Mouse (Mus musculus) intestine, embryonic 16.5 days (tissue): ENCODE data around the gene Col27a1. TPM values are rescaled to one million over a fixed set of nuclear protein-coding genes. Genes with fewer than 3 reads are reported as not detected.

ENCODE experiments used
- ATAC-seq: fragments of 200-750 bp; cut with Nextera tagmentation; 2 replicates; pipeline ENCODE4 v1.8.0; 2017; ENCODE audit warnings: moderate TSS enrichment, moderate library complexity
- H3K27ac ChIP-seq: fragments of 300-500 bp; sonication (generic); 2 replicates; pipeline ENCODE4 v1.5.1; 2014; ENCODE audit warnings: mild to moderate bottlenecking, low read length
- H3K27me3 ChIP-seq: fragments of 300-500 bp; sonication (generic); replicated peaks from 2 replicates; pipeline ENCODE4 v1.6.1; 2014; ENCODE audit warnings: low read length, control low read depth, mixed read lengths; ENCODE audit not compliant: control insufficient read depth, insufficient read depth
- H3K36me3 ChIP-seq: fragments of 300-500 bp; sonication (generic); 2 replicates; pipeline ENCODE4 v1.6.1; 2014; ENCODE audit warnings: low read length, control low read depth; ENCODE audit not compliant: control insufficient read depth, insufficient read depth
- H3K4me1 ChIP-seq: fragments of 300-500 bp; sonication (generic); 2 replicates; pipeline ENCODE4 v1.6.1; 2014; ENCODE audit warnings: low read length, control low read depth, mixed read lengths; ENCODE audit not compliant: control insufficient read depth, insufficient read depth
- H3K4me2 ChIP-seq: fragments of 300-500 bp; sonication (generic); 2 replicates; pipeline ENCODE4 v1.6.1; 2014; ENCODE audit warnings: low read depth, low read length, control low read depth
- H3K4me3 ChIP-seq: fragments of 300-500 bp; sonication (generic); 2 replicates; pipeline ENCODE4 v1.5.1; 2014; ENCODE audit warnings: mild to moderate bottlenecking, low read length
- H3K9ac ChIP-seq: fragments of 300-500 bp; sonication (generic); 2 replicates; pipeline ENCODE4 v1.6.1; 2014; ENCODE audit warnings: low read depth, low read length
- H3K9me3 ChIP-seq: fragments of 300-500 bp; sonication (generic); 2 replicates; pipeline ENCODE4 v1.6.1; 2016; ENCODE audit warnings: low read length, control low read depth; ENCODE audit not compliant: control insufficient read depth
- WGBS: fragments of 180-500 bp; shearing (Covaris S2); extraction: QIAGEN DNeasy Blood & Tissue Kit; methylation state at CpG from one replicate; pipeline ENCODE4 v1.1.7; 2014; 5-methylcytosine and 5-hydroxymethylcytosine counted together
- polyA plus RNA-seq: library from polyadenylated mRNA; unstranded; fragments of >200 nt; fragmentation: Nextera tagmentation; extraction: Ambion mirVana; gene quantifications from 2 replicates; pipeline ENCODE4 v1.2.1, GENCODE M21; 2015

Gene Col27a1
- polyA plus RNA-seq: 8.1 and 9.6 TPM in 2 replicates

DNA sequence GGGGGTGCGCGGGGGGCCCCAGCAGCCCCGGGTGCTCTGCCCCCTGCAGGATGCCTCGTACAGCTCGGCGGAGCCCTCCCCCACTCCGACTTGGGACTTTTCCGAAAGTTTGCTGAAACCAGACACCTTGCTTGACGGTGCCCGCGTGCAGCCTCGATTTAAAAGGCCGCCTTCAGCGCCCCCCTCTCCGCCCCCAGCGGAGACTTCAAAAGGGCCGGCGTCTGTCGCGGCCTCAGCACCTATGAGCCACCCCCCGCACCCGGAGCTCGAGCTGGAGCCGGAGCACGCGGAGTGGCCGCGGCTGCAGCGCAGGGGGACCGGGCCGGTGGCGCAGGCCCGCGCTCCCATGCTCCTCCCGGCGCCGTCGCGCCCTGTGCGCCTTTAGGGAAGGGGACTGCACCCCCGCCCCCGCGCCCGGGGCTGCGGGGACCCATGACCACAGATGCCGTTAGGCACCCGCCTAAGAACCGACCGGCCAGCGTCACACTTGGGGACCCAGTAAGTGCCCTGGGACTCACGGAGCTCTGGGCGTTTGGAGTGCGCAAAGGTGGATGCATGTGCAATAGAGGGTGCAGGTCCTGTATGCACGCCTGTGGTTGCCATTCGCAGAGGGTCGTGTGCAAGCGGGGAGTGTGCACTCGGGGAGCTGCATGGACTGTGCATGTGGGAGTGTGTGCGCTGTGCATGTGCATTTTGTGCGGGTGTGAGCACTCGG, at the start of gene Col27a1:
Gene Col27a1, plus strand, starts transcription at position 98 of the 715 bp plus-strand sequence.
- H3K27me3 ChIP-seq: no peaks in the 10 kb centered on the region
- H3K4me3 ChIP-seq: peak within 1 kb of the TSS; percentile 82
- no peak within 1 kb of the TSS for H3K27ac ChIP-seq
- under 1% methylated on average over 58 of the region's 61 CpGs for WGBS
- H3K4me1 ChIP-seq: peaks cover 20% of the 10 kb centered on the region
- ATAC-seq: peak; percentile 35
- peak within 1 kb of the TSS; percentile 98 for H3K4me2 ChIP-seq
- no peaks in the 10 kb centered on the region for H3K36me3 ChIP-seq
- no peaks in the 10 kb centered on the region for H3K9me3 ChIP-seq
- peak within 1 kb of the TSS; percentile 68 for H3K9ac ChIP-seq

DNA sequence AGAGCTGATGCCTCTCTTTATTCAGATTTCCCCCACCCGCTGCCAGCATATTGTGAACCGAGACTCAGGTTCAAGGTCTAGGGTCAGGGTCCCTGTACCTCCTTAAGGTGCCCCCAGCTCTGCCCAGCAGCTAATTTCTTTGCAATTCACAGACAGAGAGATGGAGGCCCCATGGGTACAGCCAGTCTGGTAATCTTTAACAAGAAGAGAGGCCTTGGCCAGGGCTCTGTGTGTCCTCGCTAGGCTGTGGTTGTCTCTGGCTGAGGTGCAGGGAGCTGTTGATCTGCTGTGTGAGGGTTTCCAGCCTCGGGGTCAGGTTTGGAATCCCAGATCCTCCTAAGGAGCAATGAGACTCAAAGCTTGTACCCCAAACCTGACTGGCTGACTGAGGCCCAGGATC, 48.2 kb upstream of the Col27a1 start:
- Histone ChIP-seq H3K27me3 (no peaks in the 10 kb centered on the region), H3K9ac (no peak overlapping the region), H3K9me3 (no peaks in the 10 kb centered on the region), H3K4me1 (peaks cover 21% of the 10 kb centered on the region), H3K4me2 (peak overlapping the region; percentile 26), H3K4me3 (no peak overlapping the region; the same call in 1 of the 2 replicates), H3K27ac (peak overlapping the region; percentile 78), H3K36me3 (no peaks in the 10 kb centered on the region)
- peak; percentile 72 for ATAC-seq
- WGBS: 72% methylated on average over 4 of the region's 4 CpGs

DNA sequence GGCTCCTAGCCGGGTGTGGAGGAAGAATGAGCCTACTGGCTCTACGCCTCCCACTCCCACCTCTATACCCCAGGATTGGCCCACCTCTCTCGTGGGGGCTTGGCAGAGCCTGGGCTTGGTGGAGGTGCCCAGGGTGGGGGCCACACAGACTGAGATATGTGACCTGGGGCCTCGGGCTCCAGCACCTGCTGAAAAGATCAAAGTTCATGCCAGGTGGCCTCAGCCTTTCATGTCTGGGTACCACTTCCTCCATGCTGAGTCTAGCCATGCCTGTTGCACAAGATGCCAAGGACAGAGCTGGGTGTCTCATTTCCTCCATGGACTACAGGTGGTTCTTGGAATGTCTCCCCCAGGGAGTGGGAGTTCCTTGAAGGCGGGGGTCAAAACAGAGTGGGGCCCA, 47.5 kb upstream of the Col27a1 start:
- 72% methylated on average over 5 of the region's 5 CpGs for WGBS
- Histone ChIP-seq H3K27ac (peak overlapping the region; percentile 78), H3K4me1 (peaks cover 21% of the 10 kb centered on the region), H3K9ac (no peak overlapping the region), H3K4me3 (no peak overlapping the region; the same call in 1 of the 2 replicates), H3K9me3 (no peaks in the 10 kb centered on the region), H3K36me3 (no peaks in the 10 kb centered on the region), H3K27me3 (no peaks in the 10 kb centered on the region), H3K4me2 (peak overlapping the region; percentile 21)
- ATAC-seq: peak; percentile 62

DNA sequence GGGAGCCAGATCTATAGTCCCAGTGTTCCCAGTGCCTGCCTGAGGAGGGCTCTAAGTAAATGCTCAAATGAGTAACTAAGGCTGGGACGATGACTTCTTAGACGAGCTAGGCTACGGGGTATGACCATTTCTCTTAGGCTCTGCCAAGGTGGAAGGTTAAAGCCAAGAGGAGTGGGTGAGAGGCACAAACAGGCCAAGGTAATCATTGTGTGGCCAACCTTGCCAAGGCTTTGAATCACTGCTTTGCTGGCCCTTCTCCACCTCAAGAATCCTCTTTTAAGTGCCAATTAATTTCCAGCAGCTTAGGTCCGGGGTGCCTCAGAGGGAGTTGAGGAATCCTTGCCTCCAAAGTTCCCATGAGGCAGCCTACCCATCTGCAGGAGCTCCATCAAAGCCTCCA, 43.7 kb upstream of the Col27a1 start:
- H3K9me3 ChIP-seq: no peaks in the 10 kb centered on the region
- peaks cover 21% of the 10 kb centered on the region for H3K4me1 ChIP-seq
- peak overlapping the region; percentile 69 for H3K9ac ChIP-seq
- peak overlapping the region; percentile 52 for H3K4me2 ChIP-seq
- no peak overlapping the region for H3K27ac ChIP-seq
- ATAC-seq: no peak
- 79% methylated on average over 4 of the region's 4 CpGs for WGBS
- no peaks in the 10 kb centered on the region for H3K36me3 ChIP-seq
- H3K4me3 ChIP-seq: peak overlapping the region; percentile 50
- H3K27me3 ChIP-seq: no peaks in the 10 kb centered on the region

DNA sequence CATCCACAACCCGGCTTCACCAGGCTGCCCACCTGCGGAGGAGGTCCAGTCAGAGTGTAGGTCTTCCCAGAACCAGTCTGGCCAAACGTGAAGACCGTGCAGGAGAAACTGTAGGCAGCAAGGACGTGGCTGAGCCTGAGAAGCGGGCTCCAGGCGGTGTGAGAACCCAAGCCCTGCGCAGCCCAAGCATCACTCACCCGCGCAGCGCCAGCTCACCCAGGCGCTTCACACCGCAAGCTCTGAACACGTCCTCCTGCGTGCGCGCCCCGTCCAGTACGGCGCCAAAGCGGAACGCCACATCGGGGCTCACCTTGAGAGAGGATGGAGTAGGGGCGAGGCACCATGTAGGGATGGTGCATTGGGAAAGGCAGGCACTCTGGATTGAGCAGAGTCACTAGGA, 42.7 kb upstream of the Col27a1 start:
- Histone ChIP-seq H3K36me3 (no peaks in the 10 kb centered on the region), H3K9me3 (no peaks in the 10 kb centered on the region), H3K27me3 (no peaks in the 10 kb centered on the region), H3K4me2 (peak overlapping the region; percentile 52), H3K4me3 (peak overlapping the region; percentile 50), H3K4me1 (peaks cover 17% of the 10 kb centered on the region), H3K9ac (peak overlapping the region; percentile 69), H3K27ac (peak overlapping the region; percentile 71)
- peak; percentile 10 for ATAC-seq
- WGBS: 39% methylated on average over 24 of the region's 24 CpGs

DNA sequence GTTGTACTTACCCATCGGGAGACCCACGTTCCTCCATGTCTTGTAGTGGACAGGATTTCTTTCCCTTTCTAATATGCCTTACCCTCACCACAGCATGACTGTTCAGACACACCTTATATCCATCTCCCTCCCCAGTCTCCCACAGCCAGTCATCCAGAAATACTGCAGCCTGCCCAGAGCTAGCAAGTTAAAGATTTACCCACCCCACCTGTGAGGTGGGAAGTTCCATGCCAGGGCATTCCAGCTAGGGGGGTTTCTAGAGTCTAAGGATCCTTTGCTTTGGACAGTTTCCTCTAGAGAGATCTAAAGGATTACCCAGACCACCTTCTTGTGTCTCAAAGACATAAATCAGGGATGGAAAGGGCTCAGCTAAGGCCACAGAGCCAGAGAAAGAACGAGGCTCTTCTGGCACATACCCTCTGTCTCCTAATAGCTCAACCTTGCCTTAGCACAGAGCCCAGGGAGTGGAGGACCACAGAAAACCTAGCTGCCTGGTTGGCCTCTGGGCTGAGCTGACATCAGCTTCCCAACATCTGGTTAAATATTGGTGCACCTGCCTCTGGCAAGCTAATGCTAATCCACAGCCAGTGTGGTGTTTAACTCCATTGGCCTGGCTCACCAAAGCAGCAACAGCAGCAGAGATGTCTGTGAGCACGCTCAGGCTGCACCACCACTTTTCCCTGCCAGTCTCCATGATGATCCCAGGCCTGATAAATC, 41.7 kb upstream of the Col27a1 start, which contains the start of gene Kif12:
Gene Kif12, minus strand, starts transcription at position 163 of the 717 bp plus-strand sequence.
- Histone ChIP-seq H3K27me3 (no peaks in the 10 kb centered on the region), H3K9me3 (no peaks in the 10 kb centered on the region), H3K4me3 (peak within 1 kb of the TSS; percentile 50), H3K36me3 (no peaks in the 10 kb centered on the region), H3K4me2 (peak within 1 kb of the TSS; percentile 52), H3K9ac (peak within 1 kb of the TSS; percentile 69), H3K4me1 (peaks cover 7% of the 10 kb centered on the region), H3K27ac (peak within 1 kb of the TSS; percentile 85)
- peak; percentile 97 for ATAC-seq
- WGBS: 56% methylated on average over 4 of the region's 4 CpGs

DNA sequence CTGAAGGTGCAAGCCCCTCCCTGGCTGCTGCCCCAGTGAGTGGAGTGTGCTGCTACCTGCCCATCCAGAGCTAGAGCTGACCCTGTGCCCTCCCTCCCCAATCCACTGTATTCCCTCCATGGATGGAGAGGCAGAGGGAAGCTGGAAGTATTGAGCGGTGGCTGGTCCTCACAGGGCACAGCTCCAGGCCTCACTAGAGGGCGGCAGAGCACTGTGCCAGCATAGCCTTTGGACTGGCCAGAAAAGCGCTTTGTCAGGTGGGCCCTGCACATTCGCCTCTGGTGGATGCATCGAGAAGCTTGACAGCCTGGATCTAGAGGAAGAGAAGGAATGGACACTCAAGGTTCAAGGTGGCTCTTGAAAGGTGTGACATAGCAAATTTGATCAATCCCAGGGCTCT, 32.2 kb upstream of the Col27a1 start:
- H3K4me2 ChIP-seq: no peak overlapping the region
- peaks cover 8% of the 10 kb centered on the region for H3K4me1 ChIP-seq
- peak; percentile 77 for ATAC-seq
- H3K9me3 ChIP-seq: no peaks in the 10 kb centered on the region
- no peaks in the 10 kb centered on the region for H3K36me3 ChIP-seq
- H3K9ac ChIP-seq: no peak overlapping the region
- 5% methylated on average over 5 of the region's 5 CpGs for WGBS
- no peak overlapping the region for H3K4me3 ChIP-seq
- no peaks in the 10 kb centered on the region for H3K27me3 ChIP-seq
- H3K27ac ChIP-seq: no peak overlapping the region

DNA sequence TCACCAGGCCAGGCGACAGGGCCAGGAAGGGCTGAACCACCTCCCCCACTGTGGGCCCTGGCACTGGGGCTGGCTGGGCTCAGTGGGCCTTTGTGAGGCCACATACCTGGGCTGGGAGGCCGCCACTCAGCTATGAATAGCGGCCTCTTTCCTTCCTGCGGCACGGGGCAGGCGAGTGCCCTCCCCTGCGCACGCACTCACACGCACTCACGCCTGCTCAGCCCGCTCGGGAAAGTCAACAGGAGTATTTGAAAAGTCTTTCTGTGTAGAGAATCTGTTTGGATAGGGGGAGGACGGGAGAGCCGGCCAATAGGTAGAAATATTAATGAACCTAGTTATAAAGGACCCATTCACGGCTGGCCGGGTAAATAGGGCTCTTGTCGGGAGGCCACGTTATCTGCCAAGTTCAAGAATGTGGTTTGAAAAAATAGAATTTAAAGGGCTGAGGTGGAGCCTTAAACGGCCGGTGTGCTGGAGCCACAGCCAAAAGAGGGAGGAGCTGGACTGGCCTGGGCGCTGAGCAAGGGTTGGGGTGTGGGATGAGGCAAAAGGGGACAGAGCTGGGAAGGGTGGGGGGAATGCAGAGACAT, 27.4 kb upstream of the Col27a1 start:
- H3K9me3 ChIP-seq: no peaks in the 10 kb centered on the region
- H3K4me1 ChIP-seq: peaks cover 10% of the 10 kb centered on the region
- peak; percentile 80 for ATAC-seq
- H3K9ac ChIP-seq: 0 out of 2 replicates have a peak overlapping the region, but pooled peaks have one; percentile 32
- no peak overlapping the region for H3K27ac ChIP-seq
- no peaks in the 10 kb centered on the region for H3K36me3 ChIP-seq
- H3K4me2 ChIP-seq: no peak overlapping the region; the same call in 1 of the 2 replicates
- 42% methylated on average over 21 of the region's 21 CpGs for WGBS
- no peaks in the 10 kb centered on the region for H3K27me3 ChIP-seq
- H3K4me3 ChIP-seq: no peak overlapping the region

DNA sequence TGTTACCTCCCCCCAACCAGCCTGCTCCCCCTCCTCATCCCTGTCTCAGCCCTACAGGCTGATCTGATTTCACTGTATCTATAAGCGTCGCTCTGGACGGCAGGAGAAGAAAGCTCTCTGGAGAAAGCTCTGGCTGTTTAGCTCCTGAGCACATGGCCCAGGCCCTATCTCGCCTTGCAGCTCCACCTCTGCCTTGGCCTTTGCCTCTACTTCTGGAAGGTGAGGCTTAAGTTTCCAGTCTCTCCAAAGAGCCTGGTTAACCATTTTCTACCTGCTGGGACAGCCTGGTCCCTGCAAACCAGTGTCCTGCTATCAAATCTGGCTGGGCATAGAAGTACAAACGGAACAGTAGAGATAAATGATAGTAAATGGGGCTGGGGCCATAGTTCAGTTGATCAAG, 22.2 kb upstream of the Col27a1 start:
- Histone ChIP-seq H3K4me1 (0 out of 2 replicates have a peak, but pooled peaks cover 7% of the 10 kb centered on the region), H3K4me3 (no peak overlapping the region), H3K9me3 (no peaks in the 10 kb centered on the region), H3K27ac (peak overlapping the region; percentile 66), H3K9ac (no peak overlapping the region), H3K27me3 (no peaks in the 10 kb centered on the region), H3K4me2 (no peak overlapping the region), H3K36me3 (no peaks in the 10 kb centered on the region)
- ATAC-seq: peak; percentile 89
- WGBS: 47% methylated on average over 5 of the region's 5 CpGs
